Mouse (Mus musculus): ENCODE measurements around the gene Gsdma.
A peak's percentile ranks its signal among the peaks of the same experiment; 100 is the strongest.

GRCm38 (mm10) chr11:98717904-98718303 is 53.8 kb downstream of the Gsdma start:
- TF ChIP-seq CTCF (IDR thresholded peaks at IDR 0.05; ENCODE audit: insufficient read depth, low read depth, low read length) (peak; percentile 92), POLR2A (IDR thresholded peaks at IDR 0.05; ENCODE audit: insufficient read depth, low read depth, low read length) (no peak)

Data from olfactory bulb, adult 2 months (tissue).